Mouse (Mus musculus): ENCODE measurements around the gene Catspere2. TPM values are rescaled to one million over a fixed set of nuclear protein-coding genes. Genes with fewer than 3 reads are reported as not detected.
"Not testable (repeated sequence)": the region's sequence is repeated elsewhere in the genome, so short reads cannot be mapped to it uniquely, and the experiment has no call there.

The Catspere2 gene
- total and polyA plus RNA-seq, 2 experiments from 2014 or later: 0.78 to 1.5 TPM

GRCm38 (mm10) chr1:178122236-178122635 lies 139.0 kb downstream of the Catspere2 start:
- ATAC-seq (ENCODE audit: low FRiP score); H3K9ac ChIP-seq (replicated peaks; ENCODE audit: low read length, poor library complexity, severe bottlenecking); H3K36me3 ChIP-seq (ENCODE audit: insufficient read depth, low read length); H3K27ac ChIP-seq (ENCODE audit: low read depth, low read length); DNase-seq (ENCODE audit: low spot score); H3K27me3 ChIP-seq (ENCODE audit: insufficient read depth, low read length); H3K9me3 ChIP-seq (ENCODE audit: low read length); H3K4me1 ChIP-seq (ENCODE audit: insufficient read depth, low read length); H3K4me2 ChIP-seq (ENCODE audit: low read depth, low read length, poor library complexity, severe bottlenecking); H3K4me3 ChIP-seq (ENCODE audit: low read depth, low read length): not testable (repeated sequence)
- WGBS: 76% methylated on average over 2 of the region's 2 CpGs

DNA sequence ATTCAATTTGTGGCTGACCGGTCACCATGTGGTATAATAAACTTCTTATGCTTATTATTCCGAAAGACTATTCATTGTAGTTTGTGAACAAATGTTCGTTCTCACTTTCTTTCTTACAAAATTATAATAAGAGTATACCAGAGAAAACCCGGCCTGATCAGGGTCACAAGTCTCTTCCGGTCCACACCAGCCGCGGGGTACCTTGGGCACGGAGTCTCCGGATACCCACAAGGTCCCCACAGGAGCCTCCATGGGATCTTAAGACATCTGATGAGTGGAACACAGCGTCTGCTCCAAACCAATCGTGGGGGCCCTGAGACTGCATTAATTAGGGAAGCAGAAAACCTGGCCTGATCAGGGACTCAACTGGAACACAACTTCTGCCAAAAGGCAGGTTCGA lies 151.1 kb downstream of the Catspere2 start:
- Histone ChIP-seq H3K27ac (ENCODE audit: low read depth, low read length) (no peak overlapping the region), H3K9ac (replicated peaks; ENCODE audit: low read length, poor library complexity, severe bottlenecking) (no peak overlapping the region), H3K4me2 (ENCODE audit: low read depth, low read length, poor library complexity, severe bottlenecking) (no peak overlapping the region), H3K27me3 (ENCODE audit: insufficient read depth, low read length) (no peaks in the 10 kb centered on the region), H3K36me3 (ENCODE audit: insufficient read depth, low read length) (no peaks in the 10 kb centered on the region), H3K9me3 (ENCODE audit: low read length) (no peaks in the 10 kb centered on the region), H3K4me3 (ENCODE audit: low read depth, low read length) (no peak overlapping the region), H3K4me1 (ENCODE audit: insufficient read depth, low read length) (no peaks in the 10 kb centered on the region)
- no peak for TF ChIP-seq CTCF (IDR thresholded peaks at IDR 0.05)
- ATAC-seq (ENCODE audit: low FRiP score): no peak
- WGBS: 93% methylated on average over 12 of the region's 12 CpGs
- DNase-seq (ENCODE audit: low spot score): no peak

DNA sequence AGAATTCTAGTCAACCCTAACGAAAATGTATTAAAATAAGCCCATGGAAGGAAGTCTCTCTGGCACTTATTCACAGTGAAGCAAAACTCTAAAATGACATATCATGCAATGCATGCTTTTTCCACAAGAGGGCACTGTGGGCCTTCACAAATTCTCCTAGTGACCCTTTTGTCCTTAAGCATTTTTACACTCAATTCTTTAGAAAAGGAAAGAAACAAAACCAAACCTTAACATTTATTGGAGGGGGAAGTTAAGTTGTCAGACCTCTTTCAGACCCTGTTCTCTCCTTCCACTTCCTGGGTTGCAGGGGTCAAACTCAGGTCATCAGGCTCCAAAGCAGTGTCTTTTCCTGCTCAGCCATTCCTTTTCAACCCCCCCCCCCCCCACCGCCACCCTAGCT lies 163.3 kb downstream of the Catspere2 start:
- H3K9me3 ChIP-seq (ENCODE audit: low read length); H3K27me3 ChIP-seq (ENCODE audit: insufficient read depth, low read length); H3K4me3 ChIP-seq (ENCODE audit: low read depth, low read length); H3K36me3 ChIP-seq (ENCODE audit: insufficient read depth, low read length); H3K27ac ChIP-seq (ENCODE audit: low read depth, low read length); H3K4me2 ChIP-seq (ENCODE audit: low read depth, low read length, poor library complexity, severe bottlenecking); ATAC-seq (ENCODE audit: low FRiP score); H3K4me1 ChIP-seq (ENCODE audit: insufficient read depth, low read length); H3K9ac ChIP-seq (replicated peaks; ENCODE audit: low read length, poor library complexity, severe bottlenecking): not testable (repeated sequence)
- TF ChIP-seq CTCF (IDR thresholded peaks at IDR 0.05): peak; percentile 67
- 7% methylated on average over 2 of the region's 2 CpGs for WGBS
- peak; percentile 24 for DNase-seq (ENCODE audit: low spot score)

- ATAC-seq (ENCODE audit: low FRiP score); H3K36me3 ChIP-seq (ENCODE audit: insufficient read depth, low read length); H3K27ac ChIP-seq (ENCODE audit: low read depth, low read length); H3K4me3 ChIP-seq (ENCODE audit: low read depth, low read length); H3K9ac ChIP-seq (replicated peaks; ENCODE audit: low read length, poor library complexity, severe bottlenecking); H3K4me1 ChIP-seq (ENCODE audit: insufficient read depth, low read length); H3K27me3 ChIP-seq (ENCODE audit: insufficient read depth, low read length); H3K9me3 ChIP-seq (ENCODE audit: low read length); DNase-seq (ENCODE audit: low spot score); H3K4me2 ChIP-seq (ENCODE audit: low read depth, low read length, poor library complexity, severe bottlenecking): not testable (repeated sequence)
- 41% methylated on average over 3 of the region's 4 CpGs for WGBS
Measured at GRCm38 (mm10) chr1:178146915-178147314, 163.7 kb downstream of the Catspere2 start.

- Histone ChIP-seq H3K9me3 (ENCODE audit: low read length) (no peaks in the 10 kb centered on the region), H3K9ac (replicated peaks; ENCODE audit: low read length, poor library complexity, severe bottlenecking) (no peak overlapping the region), H3K27ac (ENCODE audit: low read depth, low read length) (no peak overlapping the region), H3K4me2 (ENCODE audit: low read depth, low read length, poor library complexity, severe bottlenecking) (no peak overlapping the region), H3K4me3 (ENCODE audit: low read depth, low read length) (no peak overlapping the region), H3K36me3 (ENCODE audit: insufficient read depth, low read length) (no peaks in the 10 kb centered on the region), H3K27me3 (ENCODE audit: insufficient read depth, low read length) (no peaks in the 10 kb centered on the region), H3K4me1 (ENCODE audit: insufficient read depth, low read length) (no peaks in the 10 kb centered on the region)
- WGBS: 91% methylated on average over 2 of the region's 2 CpGs
- no peak for DNase-seq (ENCODE audit: low spot score)
- no peak for ATAC-seq (ENCODE audit: low FRiP score)
- no peak for TF ChIP-seq CTCF (IDR thresholded peaks at IDR 0.05)
Measured at GRCm38 (mm10) chr1:178182251-178182650, 199.0 kb downstream of the Catspere2 start.

- Histone ChIP-seq H3K9me3 (ENCODE audit: low read length) (no peaks in the 10 kb centered on the region), H3K36me3 (ENCODE audit: insufficient read depth, low read length) (no peaks in the 10 kb centered on the region), H3K4me2 (ENCODE audit: low read depth, low read length, poor library complexity, severe bottlenecking) (no peak overlapping the region), H3K4me1 (ENCODE audit: insufficient read depth, low read length) (no peaks in the 10 kb centered on the region; the same call in 1 of the 2 replicates), H3K27me3 (ENCODE audit: insufficient read depth, low read length) (no peaks in the 10 kb centered on the region), H3K9ac (replicated peaks; ENCODE audit: low read length, poor library complexity, severe bottlenecking) (no peak overlapping the region), H3K27ac (ENCODE audit: low read depth, low read length) (no peak overlapping the region), H3K4me3 (ENCODE audit: low read depth, low read length) (no peak overlapping the region)
- ATAC-seq (ENCODE audit: low FRiP score): no peak
- TF ChIP-seq CTCF (IDR thresholded peaks at IDR 0.05): no peak
- no peak for DNase-seq (ENCODE audit: low spot score)
Measured at GRCm38 (mm10) chr1:178185591-178185990, 202.4 kb downstream of the Catspere2 start.
